ENCODE assay signal across 26 mouse cellular contexts in genomic region chr11:100476281-100476680, GRCm38 (mm10). TPM values are rescaled to one million over a fixed set of nuclear protein-coding genes. Genes with fewer than 3 reads are reported as not detected.
"Had no signal": no experiment of that assay in that cellular context is flagged by ENCODE, and none has a peak within 500 bp of the region (broad histone marks: within the 10 kb centered on the region; RNA-seq: fewer than 3 reads in every experiment).

No protein-coding gene starts in this region.

- DNase-seq: forebrain, postnatal 0 days; gastrocnemius, adult 2 months; gastrocnemius, postnatal 10 days; gastrocnemius, postnatal 25 days; heart, adult 18-20 months; heart, postnatal 10 days; heart, postnatal 4 days; kidney, adult 18-20 months; kidney, adult 8-10 months; kidney, postnatal 10 days; kidney, postnatal 25 days; kidney, postnatal 4 days had no signal

- H3K27ac ChIP-seq: gastrocnemius, adult 2 months; heart, embryonic 10.5 days; hindbrain, embryonic 10.5 days; hindbrain, embryonic 12.5 days; hindbrain, embryonic 14.5 days; intestine, embryonic 15.5 days; layer of hippocampus, adult 2 months; left cerebral cortex, adult 2 months; limb, embryonic 10.5 days; limb, embryonic 12.5 days had no signal

- H3K9ac ChIP-seq: forebrain, postnatal 0 days; heart, embryonic 12.5 days; hindbrain, embryonic 12.5 days; hindbrain, embryonic 14.5 days; intestine, embryonic 15.5 days; limb, embryonic 12.5 days had no signal

- H3K9me3 ChIP-seq: heart, embryonic 10.5 days; heart, embryonic 12.5 days; hindbrain, embryonic 10.5 days; hindbrain, embryonic 12.5 days; intestine, embryonic 15.5 days; limb, embryonic 10.5 days; limb, embryonic 12.5 days had no signal

- H3K27me3 ChIP-seq: heart, embryonic 12.5 days; hindbrain, embryonic 12.5 days; intestine, embryonic 15.5 days; limb, embryonic 12.5 days had no signal

- H3K4me2 ChIP-seq: heart, embryonic 12.5 days; hindbrain, embryonic 12.5 days; hindbrain, embryonic 14.5 days; intestine, embryonic 15.5 days; limb, embryonic 12.5 days had no signal

- H3K4me3 ChIP-seq: gastrocnemius, adult 2 months; heart, embryonic 10.5 days; heart, embryonic 12.5 days; hindbrain, embryonic 10.5 days; hindbrain, embryonic 12.5 days; intestine, embryonic 15.5 days; layer of hippocampus, adult 2 months; left cerebral cortex, adult 2 months; limb, embryonic 10.5 days; limb, embryonic 12.5 days had no signal

- ATAC-seq: forebrain, postnatal 0 days; hindbrain, embryonic 16.5 days; inflammation-experienced regulatory T-cells, adult 6 months; intestine, embryonic 15.5 days; intestine, postnatal 0 days had no signal

RNA-seq across cellular contexts. Expression of gene Klhl10, which starts 34.6 kb away (rescaled TPM):
- total RNA-seq: granulocyte monocyte progenitor cell, adult 5-6 weeks had no signal
